Mouse (Mus musculus) limb, embryonic 14.5 days (tissue): Measurements from ENCODE around the gene Ptpn13. TPM values are rescaled to one million over a fixed set of nuclear protein-coding genes. Genes with fewer than 3 reads are reported as not detected.

Experiments
- ATAC-seq: fragments of 200-750 bp; cut with Nextera tagmentation; 2 replicates; pipeline ENCODE4 v1.8.0; 2017; ENCODE audit warnings: low read depth, moderate number of reproducible peaks, moderate TSS enrichment; ENCODE audit not compliant: low FRiP score
- DNase-seq: peaks from one replicate; pipeline ENCODE4 v3.0.0-alpha.2; 2015; ENCODE audit warnings: low spot score
- H3K27ac ChIP-seq: fragments of 300-500 bp; sonication (generic); replicated peaks from 2 replicates; pipeline ENCODE4 v1.5.1; 2014; ENCODE audit warnings: low read depth, mild to moderate bottlenecking, low read length, moderate library complexity, mixed read lengths
- H3K27me3 ChIP-seq: fragments of 300-500 bp; sonication (generic); 2 replicates; pipeline ENCODE4 v1.6.1; 2014; ENCODE audit warnings: low read length, mixed read lengths; ENCODE audit not compliant: control insufficient read depth, insufficient read depth
- H3K36me3 ChIP-seq: fragments of 300-500 bp; sonication (generic); 2 replicates; pipeline ENCODE4 v1.6.1; 2014; ENCODE audit warnings: mild to moderate bottlenecking, low read length, moderate library complexity, mixed read lengths; ENCODE audit not compliant: control insufficient read depth, insufficient read depth
- H3K4me1 ChIP-seq: fragments of 300-500 bp; sonication (generic); 2 replicates; pipeline ENCODE4 v1.6.1; 2014; ENCODE audit warnings: antibody characterized with exemption, low read length, mixed read lengths; ENCODE audit not compliant: control insufficient read depth, insufficient read depth
- H3K4me2 ChIP-seq: fragments of 300-500 bp; sonication (generic); replicated peaks from 2 replicates; pipeline ENCODE4 v1.6.1; 2014; ENCODE audit warnings: low read depth, mild to moderate bottlenecking, low read length, moderate library complexity; ENCODE audit not compliant: severe bottlenecking
- H3K4me3 ChIP-seq: fragments of 300-500 bp; sonication (generic); replicated peaks from 2 replicates; pipeline ENCODE4 v1.5.1; 2014; ENCODE audit warnings: low read length
- H3K9ac ChIP-seq: fragments of 300-500 bp; sonication (generic); 2 replicates; pipeline ENCODE4 v1.6.1; 2014; ENCODE audit warnings: mild to moderate bottlenecking, low read depth, low read length, moderate library complexity; ENCODE audit not compliant: severe bottlenecking
- H3K9me3 ChIP-seq: fragments of 300-500 bp; sonication (generic); 2 replicates; pipeline ENCODE4 v1.6.1; 2016; ENCODE audit warnings: low read length; ENCODE audit not compliant: control insufficient read depth
- POLR2A ChIP-seq: fragments of 200-500 bp; IDR thresholded peaks from 2 replicates; pipeline ENCODE4 v1.8.0; 2012; ENCODE audit warnings: inconsistent platforms, mild to moderate bottlenecking, moderate library complexity, borderline replicate concordance; ENCODE audit not compliant: insufficient read depth, insufficient read length; ENCODE audit errors: extremely low read depth
- WGBS: fragments of 180-500 bp; shearing (Covaris S2); extraction: QIAGEN DNeasy Blood & Tissue Kit; methylation state at CpG from one replicate; pipeline ENCODE4 v1.1.7; 2014; 5-methylcytosine and 5-hydroxymethylcytosine counted together
- polyA plus RNA-seq, 2 experiments: library from polyadenylated mRNA; depleted of rRNA in 1 of 2; stranded (reverse) in 1 of 2; unstranded in 1 of 2; fragments of >200 nt; fragmentation: Nextera tagmentation in 1 of 2; extraction: Ambion mirVana in 1 of 2; gene quantifications; 2 replicates each; pipeline versions ENCODE4 v1.2.1 to v1.2.3; 2012 to 2014

Ptpn13 gene
- polyA plus RNA-seq, 2 experiments, result 23.7 to 25.8 TPM

- no peak for ATAC-seq
- H3K4me1 ChIP-seq, result no peaks in the 10 kb centered on the region
- H3K27ac ChIP-seq, result no peak overlapping the region
- no peak overlapping the region for H3K4me2 ChIP-seq
- no peak overlapping the region for H3K4me3 ChIP-seq
- 87% methylated on average over 7 of the region's 7 CpGs for WGBS
- no peaks in the 10 kb centered on the region for H3K27me3 ChIP-seq
- H3K36me3 ChIP-seq, result peaks cover 4% of the 10 kb centered on the region
- H3K9ac ChIP-seq, result no peak overlapping the region
- no peak for TF ChIP-seq POLR2A
- H3K9me3 ChIP-seq, result no peaks in the 10 kb centered on the region
- DNase-seq, result no peak
Observed at GRCm38 (mm10) chr5:103487001-103487400, 62.0 kb downstream of the Ptpn13 start.

GRCm38 (mm10) chr5:103490964-103491363, 66.0 kb downstream of the Ptpn13 start:
- peaks cover 4% of the 10 kb centered on the region for H3K36me3 ChIP-seq
- no peaks in the 10 kb centered on the region for H3K9me3 ChIP-seq
- WGBS, result 93% methylated on average over 8 of the region's 8 CpGs
- DNase-seq (no peak), ATAC-seq (no peak)
- H3K9ac ChIP-seq, result no peak overlapping the region
- TF ChIP-seq POLR2A, result no peak
- no peak overlapping the region for H3K4me3 ChIP-seq
- no peaks in the 10 kb centered on the region for H3K27me3 ChIP-seq
- no peak overlapping the region for H3K27ac ChIP-seq
- no peak overlapping the region for H3K4me2 ChIP-seq
- no peaks in the 10 kb centered on the region for H3K4me1 ChIP-seq

- no peak for TF ChIP-seq POLR2A
- peaks cover 4% of the 10 kb centered on the region for H3K36me3 ChIP-seq
- WGBS, result 72% methylated on average over 5 of the region's 5 CpGs
- no peak for DNase-seq
- no peak overlapping the region for H3K4me2 ChIP-seq
- H3K9me3 ChIP-seq, result no peaks in the 10 kb centered on the region
- no peak overlapping the region for H3K27ac ChIP-seq
- H3K27me3 ChIP-seq, result no peaks in the 10 kb centered on the region
- H3K4me3 ChIP-seq, result no peak overlapping the region
- H3K4me1 ChIP-seq, result no peaks in the 10 kb centered on the region
- no peak for ATAC-seq
- H3K9ac ChIP-seq, result no peak overlapping the region
Observed at GRCm38 (mm10) chr5:103491788-103492187, 66.8 kb downstream of the Ptpn13 start.

GRCm38 (mm10) chr5:103497061-103497460, 72.1 kb downstream of the Ptpn13 start:
- whole genome bisulfite sequencing, result 54% methylated on average over 5 of the region's 5 CpGs
- no peaks in the 10 kb centered on the region for H3K9me3 ChIP-seq
- ATAC-seq, result no peak

GRCm38 (mm10) chr5:103497480-103497879, 72.5 kb downstream of the Ptpn13 start:
- H3K27me3 ChIP-seq, result no peaks in the 10 kb centered on the region
- H3K4me2 ChIP-seq, result no peak overlapping the region
- H3K9me3 ChIP-seq, result no peaks in the 10 kb centered on the region
- 90% methylated on average over 2 of the region's 2 CpGs for WGBS
- TF ChIP-seq POLR2A, result no peak
- no peak overlapping the region for H3K4me3 ChIP-seq
- H3K36me3 ChIP-seq, result peaks cover 4% of the 10 kb centered on the region; the same call in 1 of the 2 replicates
- no peak overlapping the region for H3K9ac ChIP-seq
- no peak overlapping the region for H3K27ac ChIP-seq
- DNase-seq (no peak), ATAC-seq (no peak)
- no peaks in the 10 kb centered on the region for H3K4me1 ChIP-seq

More at GRCm38 (mm10) chr5:103497061-103497460, 72.1 kb downstream of the Ptpn13 start:
- H3K4me3 ChIP-seq, result no peak overlapping the region
- no peaks in the 10 kb centered on the region for H3K27me3 ChIP-seq
- DNase-seq, result no peak
- no peak overlapping the region for H3K27ac ChIP-seq
- no peaks in the 10 kb centered on the region for H3K4me1 ChIP-seq
- no peak overlapping the region for H3K4me2 ChIP-seq
- H3K36me3 ChIP-seq, result peaks cover 3% of the 10 kb centered on the region; the same call in 1 of the 2 replicates
- no peak for TF ChIP-seq POLR2A
- H3K9ac ChIP-seq, result no peak overlapping the region

GRCm38 (mm10) chr5:103499305-103499704, 74.3 kb downstream of the Ptpn13 start:
- DNase-seq, result no peak
- H3K36me3 ChIP-seq, result peaks cover 4% of the 10 kb centered on the region; the same call in 1 of the 2 replicates
- no peak overlapping the region for H3K4me2 ChIP-seq
- no peaks in the 10 kb centered on the region for H3K4me1 ChIP-seq
- H3K4me3 ChIP-seq, result no peak overlapping the region
- no peak for ATAC-seq
- no peaks in the 10 kb centered on the region for H3K9me3 ChIP-seq
- 54% methylated on average over 6 of the region's 6 CpGs for WGBS
- H3K27me3 ChIP-seq, result no peaks in the 10 kb centered on the region
- H3K9ac ChIP-seq, result no peak overlapping the region
- no peak overlapping the region for H3K27ac ChIP-seq
- no peak for TF ChIP-seq POLR2A
